Mouse (Mus musculus) thymus, postnatal 0 days (tissue): ENCODE data around the gene Calhm1. TPM values are rescaled to one million over a fixed set of nuclear protein-coding genes. Genes with fewer than 3 reads are reported as not detected.

ENCODE experiments used
- polyA plus RNA-seq: library from polyadenylated mRNA; unstranded; fragments of >200 nt; fragmentation: Nextera tagmentation; extraction: Ambion mirVana; gene quantifications from 2 replicates; pipeline ENCODE4 v1.2.1, GENCODE M21; 2015

Gene Calhm1
- polyA plus RNA-seq, 1 experiment from 2014 or later = not detected

Other genes with a start within 250 kb of the Calhm1 start
- 0.37 and 0.39 TPM in 2 replicates for gene Ina, start 129.6 kb downstream of the Calhm1 start, polyA plus RNA-seq
- 104 and 120 TPM in 2 replicates for gene Nt5c2, start 129.1 kb downstream of the Calhm1 start, polyA plus RNA-seq
- gene Pcgf6, start 93.3 kb downstream of the Calhm1 start, polyA plus RNA-seq = 14.1 and 16.8 TPM in 2 replicates
- 5.4 and 6.0 TPM in 2 replicates for gene Taf5, start 76.5 kb downstream of the Calhm1 start, polyA plus RNA-seq
- 1,758 and 1,903 TPM in 2 replicates for gene Usmg5, start 53.6 kb downstream of the Calhm1 start, polyA plus RNA-seq
- gene Pdcd11, start 53.5 kb downstream of the Calhm1 start, polyA plus RNA-seq = 8.2 and 9.1 TPM in 2 replicates
- gene Calhm2, start 6.0 kb downstream of the Calhm1 start, polyA plus RNA-seq = 7.6 and 7.7 TPM in 2 replicates
- gene Calhm3, start 13.5 kb upstream of the Calhm1 start, polyA plus RNA-seq = 0.13 and 0.28 TPM in 2 replicates
- 0.70 and 0.91 TPM in 2 replicates for gene Neurl1a, start 34.6 kb upstream of the Calhm1 start, polyA plus RNA-seq